Mouse (Mus musculus): ENCODE measurements around the gene Gm4952. TPM values are rescaled to one million over a fixed set of nuclear protein-coding genes. Genes with fewer than 3 reads are reported as not detected.
"Not testable (repeated sequence)": the region's sequence is repeated elsewhere in the genome, so short reads cannot be mapped to it uniquely, and the experiment has no call there.

Gm4952 gene
- total RNA-seq, 2 experiments from 2014 or later: 0.31 to 14.1 TPM

- no peak for DNase-seq (ENCODE audit: low spot score in 2 of 2)
These were observed 2.7 kb upstream of the Gm4952 start for GRCm38 (mm10) chr19:12597073-12597405.

- DNase-seq (ENCODE audit: low spot score in 2 of 2): no peak
These were observed 1.1 kb upstream of the Gm4952 start for GRCm38 (mm10) chr19:12598674-12599073.

GRCm38 (mm10) chr19:12600684-12601480 is 1.1 kb downstream of the Gm4952 start:
- DNase-seq (ENCODE audit: low spot score in 2 of 2): no peak

DNA sequence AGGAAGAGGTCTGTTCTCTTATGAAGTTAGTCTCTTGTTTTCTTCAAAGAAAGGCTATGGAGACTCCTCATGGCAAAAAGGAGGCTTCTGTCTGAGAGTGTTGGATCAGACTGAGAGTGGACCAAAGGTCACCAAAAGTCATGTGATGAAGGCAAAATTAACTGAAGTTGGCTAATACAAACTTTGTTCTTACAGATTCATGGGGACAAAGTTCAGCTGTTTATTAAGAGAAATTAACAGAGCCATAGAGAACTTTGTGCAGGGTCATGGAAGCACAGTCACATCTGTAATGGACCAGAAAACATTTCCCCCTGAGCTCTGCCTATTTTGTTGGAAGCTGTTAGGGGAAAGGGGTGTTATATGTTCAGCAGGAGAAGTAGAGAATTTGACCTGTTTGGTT is 8.6 kb downstream of the Gm4952 start:
- DNase-seq (ENCODE audit: low spot score in 2 of 2): no peak

GRCm38 (mm10) chr19:12613646-12614045 is 13.9 kb downstream of the Gm4952 start:
- DNase-seq (ENCODE audit: low spot score in 2 of 2): no peak

GRCm38 (mm10) chr19:12633176-12633575 is 33.4 kb downstream of the Gm4952 start, which contains the start of gene Glyat:
TSS of gene Glyat (plus strand) at chr19:12633308.
- no peak for DNase-seq (ENCODE audit: low spot score in 2 of 2)

- DNase-seq (ENCODE audit: low spot score in 2 of 2): no peak
These were observed 34.5 kb downstream of the Gm4952 start for GRCm38 (mm10) chr19:12634259-12634658.

- DNase-seq (ENCODE audit: low spot score in 2 of 2): no peak
These were observed 35.2 kb downstream of the Gm4952 start for GRCm38 (mm10) chr19:12634963-12635362.

- DNase-seq (ENCODE audit: low spot score in 2 of 2): no peak
These were observed 37.1 kb downstream of the Gm4952 start for GRCm38 (mm10) chr19:12636863-12637262.

DNA sequence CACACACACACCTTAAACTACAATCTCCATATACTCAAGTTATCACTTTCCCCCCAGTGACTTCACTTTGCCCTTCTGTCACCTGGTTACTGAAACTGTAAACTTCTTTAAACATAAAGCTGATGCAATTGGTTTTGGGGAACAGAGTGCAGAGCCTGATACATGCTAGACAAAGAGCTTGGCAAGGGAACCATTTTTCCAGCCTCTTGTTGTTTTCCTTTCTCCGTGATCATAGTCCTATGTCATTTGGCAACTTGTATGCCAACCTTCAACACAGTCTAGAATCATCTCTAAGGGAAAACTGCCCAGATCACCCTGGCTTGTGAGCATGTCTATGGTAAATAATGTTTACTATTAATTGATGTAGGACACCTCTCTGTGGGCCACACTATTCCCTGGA is 38.3 kb downstream of the Gm4952 start:
- no peak for DNase-seq (ENCODE audit: low spot score in 2 of 2)

GRCm38 (mm10) chr19:12649511-12649910 is 49.7 kb downstream of the Gm4952 start:
- no peak for DNase-seq (ENCODE audit: low spot score in 2 of 2)

DNA sequence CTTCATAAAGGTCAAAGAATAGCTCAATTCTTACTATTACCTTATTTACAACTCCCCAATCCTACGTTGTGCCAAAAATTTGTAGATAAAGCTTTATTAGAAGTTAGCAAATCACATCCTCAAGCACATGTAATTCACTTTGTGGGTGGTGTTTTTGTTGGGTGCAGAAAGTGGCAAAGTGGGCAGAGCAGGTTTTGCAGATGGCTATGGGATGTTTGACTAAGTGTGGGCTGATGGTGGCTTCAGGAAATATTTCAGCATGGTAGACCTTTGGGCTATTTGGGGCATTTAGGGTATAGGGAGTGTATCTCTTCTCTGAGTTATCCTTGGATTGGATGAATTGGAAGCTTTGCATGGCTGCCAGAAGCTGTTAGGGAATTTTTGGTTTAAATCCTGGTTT is 66.4 kb downstream of the Gm4952 start:
- no peak for DNase-seq (ENCODE audit: low spot score in 2 of 2)

- DNase-seq (ENCODE audit: low spot score in 2 of 2): not testable (repeated sequence)
These were observed 68.8 kb downstream of the Gm4952 start for GRCm38 (mm10) chr19:12668601-12669000.

GRCm38 (mm10) chr19:12670139-12670538 is 70.4 kb downstream of the Gm4952 start, which contains the start of gene Olfr1442:
TSS of gene Olfr1442 (plus strand) at chr19:12670439.
- no peak for DNase-seq (ENCODE audit: low spot score in 2 of 2)

DNA sequence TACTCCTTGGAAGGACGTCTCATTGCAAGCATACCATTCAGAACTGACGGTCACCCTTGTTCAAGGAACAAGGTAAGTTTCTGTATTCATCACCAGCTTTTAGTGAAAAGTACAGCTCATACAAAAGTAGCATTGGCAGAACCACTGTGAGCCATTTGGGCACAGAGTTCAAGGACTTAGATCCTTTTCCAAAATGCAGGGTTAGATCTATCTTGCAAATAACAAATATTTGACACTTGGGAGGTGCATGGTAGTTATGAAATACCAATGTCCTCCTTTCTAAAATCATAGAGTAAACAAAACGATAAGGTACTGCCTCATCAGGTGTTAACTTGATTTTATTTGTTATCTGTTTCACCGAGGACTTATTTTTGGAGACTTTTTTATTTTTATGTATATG is 71.3 kb downstream of the Gm4952 start:
- DNase-seq (ENCODE audit: low spot score in 2 of 2): no peak

GRCm38 (mm10) chr19:12677812-12678211 is 78.0 kb downstream of the Gm4952 start, which contains the start of gene Olfr1443:
TSS of gene Olfr1443 (plus strand) at chr19:12678112.
- DNase-seq (ENCODE audit: low spot score in 2 of 2): no peak

Other genes with a start within 250 kb of the Gm4952 start
- gene Olfr1440, start 212.7 kb upstream of the Gm4952 start, total RNA-seq (2021): not detected
- gene Olfr1441, start 182.5 kb upstream of the Gm4952 start, total RNA-seq (2021): not detected
- not detected for gene Pfpl, start 172.1 kb upstream of the Gm4952 start, total RNA-seq (2021)
- 10 to 100 TPM; 22.3 to 23.5 TPM for gene Mpeg1, start 139.2 kb upstream of the Gm4952 start, total RNA-seq (2021)
- 10 to 100 TPM; 32.1 to 33.4 TPM for gene Dtx4, start 98.5 kb upstream of the Gm4952 start, total RNA-seq (2021)
- 10 to 100 TPM; 13.3 to 16.9 TPM for gene Fam111a, start 54.2 kb upstream of the Gm4952 start, total RNA-seq (2021)
- gene Glyat, start 33.3 kb downstream of the Gm4952 start, total RNA-seq (2021): 1 to 10 TPM; 1.7 to 6.2 TPM
- gene Olfr1442, start 70.5 kb downstream of the Gm4952 start, total RNA-seq (2021): not detected
- not detected for gene Olfr1443, start 78.1 kb downstream of the Gm4952 start, total RNA-seq (2021)
- gene Keg1, start 95.8 kb downstream of the Gm4952 start, total RNA-seq (2021): 10 to 100 TPM in 1 of 2 experiments, 1 to 10 TPM in 1; 2.1 to 11.5 TPM
- gene Cntf, start 165.7 kb downstream of the Gm4952 start, total RNA-seq (2021): 1 to 10 TPM; 4.4 to 4.5 TPM
- 10 to 100 TPM; 88.5 to 90.4 TPM for gene Zfp91, start 196.2 kb downstream of the Gm4952 start, total RNA-seq (2021)
- 1 to 10 TPM; 1.7 to 2.1 TPM for gene Lpxn, start 196.2 kb downstream of the Gm4952 start, total RNA-seq (2021)
- not detected for gene Gm5244, start 246.7 kb downstream of the Gm4952 start, total RNA-seq (2021)

Data from adrenal gland, postnatal 4 days (tissue).